Mouse (Mus musculus): ENCODE results near the gene Ttc23l.

DNA sequence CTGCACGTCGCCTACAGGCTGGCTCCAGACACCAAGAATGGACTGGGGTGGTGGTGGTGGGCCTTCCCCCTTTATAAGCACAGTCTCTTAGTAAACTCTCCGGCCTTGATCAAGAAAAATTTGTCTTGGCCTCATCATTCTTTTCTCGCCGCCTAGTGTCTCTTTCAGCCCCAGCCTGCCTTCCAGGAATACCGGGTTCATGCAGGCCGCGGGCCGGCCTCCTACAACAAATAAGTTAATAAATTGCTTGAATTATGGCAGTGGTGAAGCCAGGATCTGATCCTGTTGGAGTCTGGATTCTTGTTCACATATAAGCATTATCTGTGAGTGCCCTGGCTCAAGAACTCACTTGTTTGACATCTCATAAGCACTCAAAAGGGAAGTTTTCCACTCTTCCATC, 38.4 kb upstream of the Ttc23l start:
- TF ChIP-seq GATA1 (IDR thresholded peaks at IDR 0.05; ENCODE audit: borderline replicate concordance, low read length) (no peak), POLR2AphosphoS5 (IDR thresholded peaks at IDR 0.05; ENCODE audit: insufficient replicate concordance, low read depth, low read length) (no peak), CTCF (IDR thresholded peaks at IDR 0.05; ENCODE audit: low read depth, low read length) (no peak), TAL1 (conservative IDR thresholded peaks at IDR 0.05; ENCODE audit: low read depth, low read length) (no peak)

Data from G1E (cell line).